Mouse (Mus musculus): ENCODE results near the gene Tspo2.

Gene Tspo2

GRCm38 (mm10) chr17:48417521-48417920 is 33.8 kb downstream of the Tspo2 start:
- no peak for DNase-seq

DNA sequence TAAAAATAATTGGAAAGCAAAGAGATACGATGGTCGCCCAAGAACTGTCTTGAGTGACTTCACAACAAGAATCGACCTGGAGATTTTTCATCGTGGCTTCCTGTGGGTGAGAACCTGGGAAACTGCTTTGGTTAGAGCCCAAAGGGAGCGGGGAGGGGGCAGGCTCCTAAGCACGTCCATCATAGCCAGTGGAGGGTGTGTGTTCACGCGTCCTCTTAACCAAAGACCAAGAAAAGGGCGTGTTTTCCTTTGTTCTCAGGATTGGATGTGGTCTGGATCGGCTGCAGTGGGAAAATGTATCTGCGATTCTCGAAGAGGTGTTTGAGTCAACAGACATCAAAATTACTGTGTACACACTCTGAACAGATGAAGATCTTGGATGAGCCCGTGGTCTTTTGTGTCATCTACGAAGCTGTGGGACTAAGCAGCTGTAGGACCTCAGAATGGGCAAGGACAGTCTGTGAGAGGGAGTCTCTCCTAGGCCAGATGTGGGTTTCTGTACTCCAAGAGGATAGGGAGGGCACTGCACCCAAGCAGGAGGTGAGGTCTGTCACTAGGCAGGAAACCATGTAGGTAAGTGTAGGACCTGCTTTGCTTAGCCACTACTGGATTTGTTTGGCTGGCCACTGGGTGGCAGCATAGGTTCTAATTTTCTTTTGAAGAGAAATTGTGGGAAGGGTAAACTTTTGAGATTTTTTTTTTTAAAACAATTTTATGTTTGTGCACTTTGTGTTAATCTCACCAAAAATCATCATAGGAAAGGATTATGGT is 34.7 kb downstream of the Tspo2 start:
- peak; percentile 75 for DNase-seq

- DNase-seq, result no peak
These were observed 35.3 kb downstream of the Tspo2 start for GRCm38 (mm10) chr17:48416011-48416410.

DNA sequence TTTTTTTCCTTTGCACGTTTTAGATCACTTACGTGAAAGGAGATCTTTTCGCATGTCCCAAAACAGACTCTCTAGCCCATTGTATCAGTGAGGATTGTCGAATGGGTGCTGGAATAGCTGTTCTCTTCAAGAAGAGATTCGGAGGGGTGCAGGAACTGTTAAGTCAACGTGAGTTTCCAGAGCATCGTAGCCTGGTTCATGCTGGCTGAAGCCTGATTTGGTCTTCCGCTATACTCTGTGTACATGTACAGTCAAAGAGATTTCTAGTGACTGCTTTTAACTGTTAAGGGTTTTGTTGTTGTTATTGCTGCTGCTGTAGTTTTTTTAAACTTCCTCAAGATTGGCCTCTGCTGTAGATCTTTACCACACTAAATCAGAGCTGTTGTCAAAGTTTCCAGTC is 40.1 kb downstream of the Tspo2 start:
- DNase-seq, result no peak

GRCm38 (mm10) chr17:48410299-48410785 is 41.0 kb downstream of the Tspo2 start:
- no peak for DNase-seq

DNA sequence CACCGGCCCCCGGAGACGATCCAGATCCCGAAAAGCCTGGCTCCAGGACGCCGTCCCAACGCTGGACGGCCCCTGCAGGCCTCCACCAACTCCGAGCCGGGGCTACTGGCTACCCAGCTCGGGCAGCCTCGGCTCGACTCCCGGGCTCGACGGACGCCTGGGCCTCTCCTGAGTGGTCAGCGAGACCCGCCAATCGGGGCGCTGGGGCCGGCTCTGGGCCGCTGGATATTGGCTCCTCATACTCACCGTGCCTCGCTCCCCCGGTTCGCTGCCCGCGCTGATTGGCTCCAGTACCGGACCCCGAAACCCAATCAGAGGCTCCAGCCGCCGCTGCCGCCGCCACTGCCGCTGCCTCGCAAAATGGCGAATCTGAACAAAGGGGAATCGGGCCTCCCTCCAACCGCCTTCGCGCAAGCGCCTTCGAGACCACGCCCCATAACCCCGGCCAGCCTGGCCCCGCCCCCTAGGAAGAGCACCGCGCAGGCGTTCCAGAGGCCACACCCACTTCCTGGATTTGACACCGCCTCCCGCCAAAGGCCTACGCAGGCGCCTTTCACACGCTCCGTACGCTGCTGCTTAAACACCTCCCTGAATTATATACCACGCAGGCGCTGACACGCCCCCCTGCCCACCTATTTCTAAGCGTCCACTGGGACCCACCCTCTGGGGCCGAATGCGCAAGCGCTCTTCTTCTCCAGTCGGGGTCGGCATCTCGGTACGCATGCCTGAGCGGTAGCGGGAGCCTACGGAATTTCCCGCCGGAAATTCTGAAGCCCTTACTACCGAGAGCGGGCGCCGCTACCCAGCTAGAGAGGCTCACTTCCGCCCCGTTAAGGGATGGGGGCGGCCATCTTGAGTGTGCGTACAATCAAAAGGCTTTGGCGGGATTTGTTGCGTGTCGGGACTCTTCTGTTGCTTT is 41.7 kb downstream of the Tspo2 start, which contains the start of the genes Nfya and Oard1:
Gene Nfya (minus strand): TSS at position 527 of the 919 bp plus-strand sequence.
Gene Oard1 (plus strand): TSS at position 635 of the 919 bp plus-strand sequence.
- DNase-seq, result peak; percentile 100

- DNase-seq, result peak; percentile 82
These were observed 42.6 kb downstream of the Tspo2 start for GRCm38 (mm10) chr17:48408526-48409291.

- DNase-seq, result no peak
These were observed 43.3 kb downstream of the Tspo2 start for GRCm38 (mm10) chr17:48407910-48408525.

- no peak for DNase-seq
These were observed 44.2 kb downstream of the Tspo2 start for GRCm38 (mm10) chr17:48407154-48407553.

DNA sequence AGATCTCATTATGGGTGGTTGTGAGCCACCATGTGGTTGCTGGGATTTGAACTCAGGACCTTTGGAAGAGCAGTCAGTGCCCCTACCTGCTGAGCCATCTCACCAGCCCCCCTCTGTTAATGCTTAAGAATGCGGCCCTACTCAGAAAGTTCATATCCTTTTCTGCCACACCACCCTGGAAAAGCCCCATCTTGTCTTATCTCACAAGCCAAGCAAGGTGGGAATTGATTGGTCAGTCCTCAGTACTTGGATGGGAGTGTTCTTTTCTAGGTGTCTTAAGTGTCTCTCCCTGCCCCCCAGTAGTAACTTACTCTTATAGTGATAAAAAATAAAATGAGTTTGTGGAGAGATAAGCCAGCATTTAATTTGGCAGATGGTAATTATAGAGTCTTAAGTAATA is 46.6 kb downstream of the Tspo2 start:
- no peak for DNase-seq

DNA sequence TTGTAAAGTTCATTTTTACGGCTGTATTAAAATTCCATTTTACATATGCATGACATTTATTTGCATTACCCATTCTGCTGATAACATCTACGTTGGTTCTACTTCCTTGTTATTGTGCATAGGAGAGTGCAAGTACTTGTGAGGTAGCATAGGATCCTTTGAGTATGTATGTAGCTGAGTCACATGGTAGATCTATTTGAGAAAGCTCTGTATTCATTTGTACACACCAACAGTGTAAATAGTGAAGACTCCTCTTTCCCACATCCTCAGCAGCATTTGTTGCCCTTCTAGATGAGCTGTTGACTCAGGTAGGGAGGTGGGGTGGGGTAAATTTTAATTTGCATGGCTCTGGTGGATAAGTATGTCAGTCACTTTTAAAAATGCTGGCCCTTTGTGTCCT is 47.5 kb downstream of the Tspo2 start:
- no peak for DNase-seq

GRCm38 (mm10) chr17:48402751-48403150 is 48.6 kb downstream of the Tspo2 start:
- DNase-seq, result no peak

GRCm38 (mm10) chr17:48401710-48402109 is 49.6 kb downstream of the Tspo2 start:
- no peak for DNase-seq
